Mouse (Mus musculus) liver, adult 2 months (tissue): ENCODE measurements at regions not wholly inside any gene's neighbourhood (a gene's known extent, or its start where the extent isn't known, plus 50 kb on each side); places are given as distances from the start of the nearest gene placed in this dataset.
"Not testable (repeated sequence)": the region's sequence is repeated elsewhere in the genome, so short reads cannot be mapped to it uniquely, and the experiment has no call there.

ENCODE experiments used
- DNase-seq: peaks from one replicate; pipeline ENCODE4 v3.0.0-alpha.2; 2011; ENCODE audit warnings: low read depth, low spot score; ENCODE audit errors: extremely low read depth
- H3K27ac ChIP-seq: fragments of 200-500 bp; replicated peaks from 2 replicates; pipeline ENCODE4 v1.5.1; 2012; ENCODE audit warnings: low read depth, mild to moderate bottlenecking, control low read depth, inconsistent platforms, low read length; ENCODE audit not compliant: insufficient read depth
- H3K27me3 ChIP-seq: fragments of 200-500 bp; 2 replicates; pipeline ENCODE4 v1.6.1; 2012; ENCODE audit warnings: mild to moderate bottlenecking, moderate library complexity, low read length, inconsistent platforms; ENCODE audit not compliant: control insufficient read depth, insufficient read depth
- H3K36me3 ChIP-seq: fragments of 200-500 bp; 2 replicates; pipeline ENCODE4 v1.6.1; 2012; ENCODE audit warnings: low read length, inconsistent platforms; ENCODE audit not compliant: control insufficient read depth, insufficient read depth
- H3K4me1 ChIP-seq: fragments of 200-500 bp; 2 replicates; pipeline ENCODE4 v1.6.1; 2011; ENCODE audit warnings: low read length; ENCODE audit not compliant: control insufficient read depth, insufficient read depth
- H3K4me3 ChIP-seq: fragments of 200-500 bp; 2 replicates; pipeline ENCODE4 v1.5.1; 2011; ENCODE audit warnings: low read depth, mild to moderate bottlenecking, control low read depth, low read length, moderate library complexity; ENCODE audit not compliant: insufficient read depth
- H3K79me2 ChIP-seq: fragments of 200-500 bp; 2 replicates; pipeline ENCODE4 v1.6.1; 2012; ENCODE audit warnings: inconsistent platforms, mild to moderate bottlenecking, low read length, moderate library complexity; ENCODE audit not compliant: control insufficient read depth, insufficient read depth
- H3K9ac ChIP-seq: fragments of 200-500 bp; 2 replicates; pipeline ENCODE4 v1.6.1; 2012; ENCODE audit warnings: low read depth, mild to moderate bottlenecking, control low read depth, inconsistent platforms, low read length
- CTCF ChIP-seq: fragments of 200-500 bp; IDR thresholded peaks from 2 replicates; pipeline ENCODE4 v1.5.1; 2011; ENCODE audit warnings: low read depth, low read length, control low read depth
- POLR2A ChIP-seq: fragments of 200-500 bp; IDR thresholded peaks from 2 replicates; pipeline ENCODE4 v1.6.1; 2011; ENCODE audit warnings: low read length, control low read depth; ENCODE audit not compliant: insufficient read depth; ENCODE audit errors: extremely low read depth
- WGBS: fragments of 180-500 bp; shearing (Covaris S2); methylation state at CpG from one replicate; pipeline ENCODE4 v1.1.7; 2018; 5-methylcytosine and 5-hydroxymethylcytosine counted together

GRCm38 (mm10) chr14:87261726-87262125, 120.7 kb upstream of the Diaph3 start:
- no peak overlapping the region for H3K9ac ChIP-seq
- no peaks in the 10 kb centered on the region for H3K79me2 ChIP-seq
- no peaks in the 10 kb centered on the region for H3K36me3 ChIP-seq
- H3K27me3 ChIP-seq, result no peaks in the 10 kb centered on the region
- no peak for TF ChIP-seq CTCF
- no peak for TF ChIP-seq POLR2A
- H3K4me3 ChIP-seq, result no peak overlapping the region
- WGBS, result 85% methylated on average over 5 of the region's 5 CpGs
- no peaks in the 10 kb centered on the region for H3K4me1 ChIP-seq
- H3K27ac ChIP-seq, result no peak overlapping the region
- DNase-seq, result no peak

- no peak for TF ChIP-seq CTCF
- TF ChIP-seq POLR2A, result no peak
- DNase-seq, result no peak
- H3K27me3 ChIP-seq, result no peaks in the 10 kb centered on the region
- 90% methylated on average over 4 of the region's 4 CpGs for WGBS
- no peak overlapping the region for H3K4me3 ChIP-seq
- no peaks in the 10 kb centered on the region for H3K36me3 ChIP-seq
- H3K79me2 ChIP-seq, result no peaks in the 10 kb centered on the region
- no peaks in the 10 kb centered on the region for H3K4me1 ChIP-seq
- no peak overlapping the region for H3K27ac ChIP-seq
- no peak overlapping the region for H3K9ac ChIP-seq
Measured at GRCm38 (mm10) chr14:87264826-87265225, 123.8 kb upstream of the Diaph3 start.

- no peaks in the 10 kb centered on the region for H3K27me3 ChIP-seq
- H3K4me3 ChIP-seq, result no peak overlapping the region
- no peaks in the 10 kb centered on the region for H3K4me1 ChIP-seq
- no peak overlapping the region for H3K9ac ChIP-seq
- H3K79me2 ChIP-seq, result no peaks in the 10 kb centered on the region
- H3K36me3 ChIP-seq, result no peaks in the 10 kb centered on the region
- no peak overlapping the region for H3K27ac ChIP-seq
- DNase-seq, result no peak
- no peak for TF ChIP-seq POLR2A
- TF ChIP-seq CTCF, result no peak
- WGBS, result 61% methylated on average over 6 of the region's 6 CpGs
Measured at GRCm38 (mm10) chr14:87266309-87266708, 125.3 kb upstream of the Diaph3 start.

GRCm38 (mm10) chr14:87289266-87289665, 127.2 kb upstream of the Tdrd3 start:
- H3K27me3 ChIP-seq, H3K4me3 ChIP-seq, H3K36me3 ChIP-seq, H3K4me1 ChIP-seq, H3K9ac ChIP-seq, H3K79me2 ChIP-seq: not testable (repeated sequence)
- WGBS, result 85% methylated on average over 8 of the region's 8 CpGs
- peak overlapping the region; percentile 51 for H3K27ac ChIP-seq
- peak; percentile 4 for DNase-seq

GRCm38 (mm10) chr14:87289708-87290243, 126.7 kb upstream of the Tdrd3 start:
- Histone ChIP-seq H3K36me3 (no peaks in the 10 kb centered on the region), H3K79me2 (no peaks in the 10 kb centered on the region), H3K4me1 (no peaks in the 10 kb centered on the region), H3K9ac (no peak overlapping the region), H3K4me3 (no peak overlapping the region), H3K27me3 (no peaks in the 10 kb centered on the region), H3K27ac (peak overlapping the region; percentile 51)
- TF ChIP-seq POLR2A (no peak), CTCF (no peak)
- DNase-seq, result peak; percentile 47
- WGBS, result 82% methylated on average over 4 of the region's 4 CpGs

- Histone ChIP-seq H3K36me3 (no peaks in the 10 kb centered on the region), H3K27ac (no peak overlapping the region), H3K9ac (no peak overlapping the region), H3K4me3 (no peak overlapping the region), H3K79me2 (no peaks in the 10 kb centered on the region), H3K27me3 (no peaks in the 10 kb centered on the region), H3K4me1 (no peaks in the 10 kb centered on the region)
- 85% methylated on average over 3 of the region's 3 CpGs for WGBS
- no peak for TF ChIP-seq CTCF
- no peak for TF ChIP-seq POLR2A
- DNase-seq, result no peak
Measured at GRCm38 (mm10) chr14:87295206-87295605, 121.2 kb upstream of the Tdrd3 start.
